Mouse (Mus musculus): Measurements from ENCODE around the gene Ccdc51. TPM values are rescaled to one million over a fixed set of nuclear protein-coding genes. Genes with fewer than 3 reads are reported as not detected.

Ccdc51 gene
- 1 to 10 TPM; 7.2 to 8.1 TPM for total RNA-seq (2021)

GRCm38 (mm10) chr9:109082124-109082800 lies at the start of gene Ccdc51, which contains the start of gene Tma7:
Gene Ccdc51, plus strand, starts transcription at chr9:109082493.
Gene Tma7, minus strand, starts transcription at chr9:109082587.
- intact Hi-C loops (cut with DNase I): no loop called here
- peak; percentile 86 to 89 for DNase-seq (ENCODE audit: low spot score in 2 of 2)

- intact Hi-C loops (cut with DNase I): no loop called here
- peak in 1 of 2 experiments; percentile 29 for DNase-seq (ENCODE audit: low spot score in 2 of 2)
These were observed 44.0 kb upstream of the Ccdc51 start, which contains the start of gene Shisa5 for GRCm38 (mm10) chr9:109038086-109038895. Gene Shisa5, plus strand, starts transcription at chr9:109038565.

- DNase-seq (ENCODE audit: low spot score in 2 of 2): peak in 1 of 2 experiments; percentile 4
- intact Hi-C loops (cut with DNase I): no loop called here
These were observed 43.4 kb upstream of the Ccdc51 start for GRCm38 (mm10) chr9:109038901-109039364.

- intact Hi-C loops (cut with DNase I): no loop called here
- DNase-seq (ENCODE audit: low spot score in 2 of 2): no peak
These were observed 42.6 kb upstream of the Ccdc51 start for GRCm38 (mm10) chr9:109039681-109040080.

- intact Hi-C loops (cut with DNase I): no loop called here
These were observed 42.1 kb upstream of the Ccdc51 start for GRCm38 (mm10) chr9:109040216-109040615.

GRCm38 (mm10) chr9:109040906-109041305 lies 41.4 kb upstream of the Ccdc51 start:
- intact Hi-C loops (cut with DNase I): no loop called here
- peak in 1 of 2 experiments; percentile 3 for DNase-seq (ENCODE audit: low spot score in 2 of 2)

More at GRCm38 (mm10) chr9:109040216-109040615, 42.1 kb upstream of the Ccdc51 start:
- DNase-seq (ENCODE audit: low spot score in 2 of 2): no peak

GRCm38 (mm10) chr9:109041351-109041750 lies 40.9 kb upstream of the Ccdc51 start:
- peak in 1 of 2 experiments; percentile 1 for DNase-seq (ENCODE audit: low spot score in 2 of 2)
- intact Hi-C loops (cut with DNase I): no loop called here

- intact Hi-C loops (cut with DNase I): no loop called here
- no peak for DNase-seq (ENCODE audit: low spot score in 2 of 2)
These were observed 36.0 kb upstream of the Ccdc51 start for GRCm38 (mm10) chr9:109046306-109046705.

- intact Hi-C loops (cut with DNase I): no loop called here
- no peak for DNase-seq (ENCODE audit: low spot score in 2 of 2)
These were observed 33.0 kb upstream of the Ccdc51 start for GRCm38 (mm10) chr9:109049316-109049715.

GRCm38 (mm10) chr9:109049996-109050673 lies 32.2 kb upstream of the Ccdc51 start:
- intact Hi-C loops (cut with DNase I): no loop called here
- DNase-seq (ENCODE audit: low spot score in 2 of 2): no peak

- no peak for DNase-seq (ENCODE audit: low spot score in 2 of 2)
- intact Hi-C loops (cut with DNase I): no loop called here
These were observed 31.7 kb upstream of the Ccdc51 start for GRCm38 (mm10) chr9:109050674-109050997.

GRCm38 (mm10) chr9:109051011-109051501 lies 31.2 kb upstream of the Ccdc51 start:
- no peak for DNase-seq (ENCODE audit: low spot score in 2 of 2)
- intact Hi-C loops (cut with DNase I): no loop called here

- intact Hi-C loops (cut with DNase I): no loop called here
- DNase-seq (ENCODE audit: low spot score in 2 of 2): no peak
These were observed 30.4 kb upstream of the Ccdc51 start for GRCm38 (mm10) chr9:109051651-109052489.

- no peak for DNase-seq (ENCODE audit: low spot score in 2 of 2)
- intact Hi-C loops (cut with DNase I): no loop called here
These were observed 29.6 kb upstream of the Ccdc51 start for GRCm38 (mm10) chr9:109052490-109053260.

- DNase-seq (ENCODE audit: low spot score in 2 of 2): no peak
- intact Hi-C loops (cut with DNase I): no loop called here
These were observed 28.9 kb upstream of the Ccdc51 start for GRCm38 (mm10) chr9:109053366-109053765.

GRCm38 (mm10) chr9:109053851-109054250 lies 28.4 kb upstream of the Ccdc51 start:
- no peak for DNase-seq (ENCODE audit: low spot score in 2 of 2)
- intact Hi-C loops (cut with DNase I): no loop called here

- peak; percentile 65 to 74 for DNase-seq (ENCODE audit: low spot score in 2 of 2)
- intact Hi-C loops (cut with DNase I): loop anchor here (5.0 kb wide), 1 partner anchor 117 kb away; the partner anchor contains the start of gene Uqcrc1
These were observed 27.6 kb upstream of the Ccdc51 start for GRCm38 (mm10) chr9:109054712-109055111.
